Comparison of ENCODE assay signal across 12 mouse cellular contexts in genomic region chr8:83976101-83976630, GRCm38 (mm10). TPM values are rescaled to one million over a fixed set of nuclear protein-coding genes. Genes with fewer than 3 reads are reported as not detected.
DNase-seq lines count a peak whose midpoint lies in the region; ATAC-seq and TF ChIP-seq lines count a peak whose summit lies in the region.
"Had no signal": no experiment of that assay in that cellular context is flagged by ENCODE, and none has a peak within 500 bp of the region (broad histone marks: within the 10 kb centered on the region; RNA-seq: fewer than 3 reads in every experiment).

No protein-coding gene starts in this region.

- H3K27ac ChIP-seq in heart, adult 2 months, result peak overlapping the region; percentile 15; the same call in 1 of the 2 replicates
- no peak overlapping the region for H3K27ac ChIP-seq in liver, embryonic 14.5 days
- H3K27ac ChIP-seq: embryonic facial prominence, embryonic 12.5 days; heart, embryonic 10.5 days; lung, embryonic 15.5 days; neural tube, embryonic 12.5 days had no signal

- TF ChIP-seq POLR2A in heart, adult 2 months (IDR thresholded peaks at IDR 0.05; ENCODE audit: insufficient read depth, low read depth, low read length), result no peak

- peak; percentile 70 for TF ChIP-seq CTCF in heart, adult 2 months (IDR thresholded peaks at IDR 0.05)
- TF ChIP-seq CTCF in liver, embryonic 14.5 days (IDR thresholded peaks at IDR 0.05; ENCODE audit: low read depth), result peak; percentile 82

- intact Hi-C loops in heart, adult 2 months (cut with DNase I), result no loop called here

- no peaks in the 10 kb centered on the region for H3K27me3 ChIP-seq in heart, adult 2 months (ENCODE audit: control insufficient read depth, insufficient read depth, low read length)
- no peaks in the 10 kb centered on the region for H3K27me3 ChIP-seq in liver, embryonic 14.5 days (ENCODE audit: control insufficient read depth, insufficient read depth, low read length)
- H3K27me3 ChIP-seq: embryonic facial prominence, embryonic 12.5 days; lung, embryonic 15.5 days; neural tube, embryonic 12.5 days had no signal

- 56% methylated on average over 4 of the region's 4 CpGs for WGBS in heart, adult 2 months
- 71% methylated on average over 4 of the region's 4 CpGs for WGBS in liver, embryonic 14.5 days (ENCODE audit: insufficient replicate concordance)

- no peak overlapping the region for H3K4me2 ChIP-seq in liver, embryonic 14.5 days (ENCODE audit: low read depth)
- H3K4me2 ChIP-seq: embryonic facial prominence, embryonic 12.5 days; lung, embryonic 15.5 days; neural tube, embryonic 12.5 days had no signal

- peaks cover 6% of the 10 kb centered on the region for H3K79me2 ChIP-seq in heart, adult 2 months (replicated peaks; ENCODE audit: control insufficient read depth, insufficient read depth, low read length)

- no peak overlapping the region for H3K4me3 ChIP-seq in heart, adult 2 months
- no peak overlapping the region for H3K4me3 ChIP-seq in liver, embryonic 14.5 days (ENCODE audit: insufficient read depth in 1 of 2, low read depth in 2 of 2, low read length in 2 of 2)
- H3K4me3 ChIP-seq: embryonic facial prominence, embryonic 12.5 days; heart, embryonic 10.5 days; lung, embryonic 15.5 days; neural tube, embryonic 12.5 days had no signal

- DNase-seq in heart, adult 2 months, result peak; percentile 44 to 49
- DNase-seq in heart, adult 18-20 months, result no peak
- DNase-seq in spleen, adult 18-20 months, result peak; percentile 31 to 48
- DNase-seq in spleen, adult 12 weeks (ENCODE audit: low spot score), result no peak
- no peak for DNase-seq in liver, embryonic 14.5 days (ENCODE audit: low read depth in 3 of 3, low spot score in 3 of 3)
- DNase-seq in thymus, postnatal 25 days, result peak; percentile 52
- DNase-seq in gastrocnemius, postnatal 25 days, result no peak
- no peak for DNase-seq in layer of hippocampus, adult 11-12 months (ENCODE audit: low spot score)

- no peak for ATAC-seq in liver, embryonic 14.5 days (ENCODE audit: insufficient read depth)

- no peak for TF ChIP-seq EP300 in heart, adult 2 months (IDR thresholded peaks at IDR 0.05; ENCODE audit: insufficient read depth, low read depth, low read length)
- TF ChIP-seq EP300 in liver, embryonic 14.5 days (IDR thresholded peaks at IDR 0.05; ENCODE audit: low read depth), result no peak

- H3K9me3 ChIP-seq in liver, embryonic 14.5 days (ENCODE audit: control insufficient read depth, low read length), result no peaks in the 10 kb centered on the region
- H3K9me3 ChIP-seq: embryonic facial prominence, embryonic 12.5 days; heart, embryonic 10.5 days; lung, embryonic 15.5 days; neural tube, embryonic 12.5 days had no signal

- H3K9ac ChIP-seq in heart, adult 2 months (ENCODE audit: low read depth, low read length), result no peak overlapping the region
- no peak overlapping the region for H3K9ac ChIP-seq in liver, embryonic 14.5 days (replicated peaks)
- H3K9ac ChIP-seq: embryonic facial prominence, embryonic 12.5 days; lung, embryonic 15.5 days; neural tube, embryonic 12.5 days had no signal

- H3K36me3 ChIP-seq in heart, adult 2 months (ENCODE audit: control insufficient read depth, insufficient read depth, low read length), result no peaks in the 10 kb centered on the region
- H3K36me3 ChIP-seq in liver, embryonic 14.5 days (replicated peaks; ENCODE audit: control insufficient read depth, insufficient read depth, low read depth), result peaks cover 4% of the 10 kb centered on the region

- peaks cover 18% of the 10 kb centered on the region for H3K4me1 ChIP-seq in heart, adult 2 months (ENCODE audit: control insufficient read depth, insufficient read depth, low read length)
- peaks cover 0 to 19% of the 10 kb centered on the region in 2 experiments; a peak in 3 of 4 replicates for H3K4me1 ChIP-seq in liver, embryonic 14.5 days (replicated peaks; ENCODE audit: control insufficient read depth in 2 of 2, insufficient read depth in 2 of 2, low read length in 1 of 2)

RNA-seq across cellular contexts. Expression of gene Prkaca, which starts 3.4 kb away (rescaled TPM):
- total RNA-seq in heart, adult 2 months (2021), result 100 to 1,000 TPM; 306 to 331 TPM
- polyA plus RNA-seq in heart, adult 2 months (2012; rRNA removed), result 239 and 333 TPM in 2 replicates
- total RNA-seq in heart, adult 18-20 months (2021), result 100 to 1,000 TPM; 327 to 347 TPM
- polyA plus RNA-seq in liver, embryonic 14.5 days (2012; rRNA removed), result 19.9 and 24.8 TPM in 2 replicates
- 30.6 and 34.0 TPM in 2 replicates for polyA plus RNA-seq in liver, embryonic 14.5 days (2014; fragmentation: Nextera tagmentation; extraction: Ambion mirVana)
- total RNA-seq in gastrocnemius, postnatal 25 days (2021), result 100 to 1,000 TPM; 163 to 177 TPM

RNA-seq across cellular contexts. Expression of gene Asf1b, which starts 20.9 kb away (rescaled TPM):
- 1 to 10 TPM; 1.7 to 1.8 TPM for total RNA-seq in heart, adult 2 months (2021)
- polyA plus RNA-seq in heart, adult 2 months (2012; rRNA removed), result 2.2 and 3.7 TPM in 2 replicates
- total RNA-seq in heart, adult 18-20 months (2021), result 1 to 10 TPM; 1.3 to 2.0 TPM
- 92.7 and 98.5 TPM in 2 replicates for polyA plus RNA-seq in liver, embryonic 14.5 days (2012; rRNA removed)
- 130 and 138 TPM in 2 replicates for polyA plus RNA-seq in liver, embryonic 14.5 days (2014; fragmentation: Nextera tagmentation; extraction: Ambion mirVana)
- under 1 TPM; 0.54 to 0.96 TPM for total RNA-seq in gastrocnemius, postnatal 25 days (2021)

RNA-seq across cellular contexts. Expression of gene Gm10644, which starts 21.2 kb away (rescaled TPM):
- 1 to 10 TPM; 1.3 to 1.7 TPM for total RNA-seq in heart, adult 2 months (2021)
- polyA plus RNA-seq in heart, adult 2 months (2012; rRNA removed), result 1.9 and 2.8 TPM in 2 replicates
- total RNA-seq in heart, adult 18-20 months (2021), result 1 to 10 TPM; 1.4 to 1.7 TPM
- polyA plus RNA-seq in liver, embryonic 14.5 days (2012; rRNA removed), result 0.30 and 0.31 TPM in 2 replicates
- 0.09 and 0.30 TPM in 2 replicates for polyA plus RNA-seq in liver, embryonic 14.5 days (2014; fragmentation: Nextera tagmentation; extraction: Ambion mirVana)
- under 1 TPM; 0.24 to 0.26 TPM for total RNA-seq in gastrocnemius, postnatal 25 days (2021)

RNA-seq across cellular contexts. Expression of gene Samd1, which starts 21.3 kb away (rescaled TPM):
- 10 to 100 TPM; 21.6 to 29.9 TPM for total RNA-seq in heart, adult 2 months (2021)
- 29.7 and 32.1 TPM in 2 replicates for polyA plus RNA-seq in heart, adult 2 months (2012; rRNA removed)
- 10 to 100 TPM; 22.0 to 26.7 TPM for total RNA-seq in heart, adult 18-20 months (2021)
- 32.5 and 34.5 TPM in 2 replicates for polyA plus RNA-seq in liver, embryonic 14.5 days (2012; rRNA removed)
- 9.1 and 9.3 TPM in 2 replicates for polyA plus RNA-seq in liver, embryonic 14.5 days (2014; fragmentation: Nextera tagmentation; extraction: Ambion mirVana)
- 10 to 100 TPM; 15.6 to 16.7 TPM for total RNA-seq in gastrocnemius, postnatal 25 days (2021)

RNA-seq across cellular contexts. Expression of gene 1700067K01Rik, which starts 25.1 kb away (rescaled TPM):
- under 1 TPM in 1 of 2 experiments, not detected in 1; 0.26 TPM for total RNA-seq in heart, adult 2 months (2021)
- 0.16 and 0.50 TPM in 2 replicates for polyA plus RNA-seq in heart, adult 2 months (2012; rRNA removed)
- under 1 TPM in 1 of 2 experiments, not detected in 1; 0.20 TPM for total RNA-seq in heart, adult 18-20 months (2021)
- 0.41 and 0.65 TPM in 2 replicates for polyA plus RNA-seq in liver, embryonic 14.5 days (2012; rRNA removed)
- polyA plus RNA-seq in liver, embryonic 14.5 days (2014; fragmentation: Nextera tagmentation; extraction: Ambion mirVana), result 0.41 and 0.49 TPM in 2 replicates
- total RNA-seq in gastrocnemius, postnatal 25 days (2021), result under 1 TPM; 0.33 to 0.35 TPM

Comparison
In these comparisons a context has a peak if more than half of its experiments do, and no peak if none do; other contexts are left out.
1. DNase-seq: peak in heart, adult 2 months (2 of 2), spleen, adult 18-20 months (2 of 2) and thymus, postnatal 25 days (single experiment); none in heart, adult 18-20 months (0 of 2), spleen, adult 12 weeks (single experiment), liver, embryonic 14.5 days (0 of 3), gastrocnemius, postnatal 25 days (single experiment) and layer of hippocampus, adult 11-12 months (single experiment).